Mouse (Mus musculus): ENCODE results near the gene Nkx1-1.

- TF ChIP-seq POLR2A (IDR thresholded peaks at IDR 0.05; ENCODE audit: control insufficient read depth, low read depth, low read length): no peak
- no peak for TF ChIP-seq CTCF (IDR thresholded peaks at IDR 0.05; ENCODE audit: control insufficient read depth, insufficient read depth, insufficient replicate concordance, low read depth, low read length)
These were observed 3.1 kb downstream of the Nkx1-1 start for GRCm38 (mm10) chr5:33430511-33431172.

All from testis, adult 2 months (tissue).